ENCODE assay signal across 8 mouse cellular contexts in genomic region chr9:106386181-106386864, GRCm38 (mm10). TPM values are rescaled to one million over a fixed set of nuclear protein-coding genes. Genes with fewer than 3 reads are reported as not detected.
DNase-seq lines count a peak whose midpoint lies in the region; ATAC-seq and TF ChIP-seq lines count a peak whose summit lies in the region.
"Had no signal": no experiment of that assay in that cellular context is flagged by ENCODE, and none has a peak within 500 bp of the region (broad histone marks: within the 10 kb centered on the region; RNA-seq: fewer than 3 reads in every experiment).

No protein-coding gene starts in this region.

- peak overlapping the region; percentile 69 for H3K27ac ChIP-seq in heart, adult 2 months
- H3K27ac ChIP-seq: liver, embryonic 12.5 days had no signal

- no peaks in the 10 kb centered on the region for H3K79me2 ChIP-seq in heart, adult 2 months (replicated peaks; ENCODE audit: control insufficient read depth, insufficient read depth, low read length)

- no peak overlapping the region for H3K9ac ChIP-seq in heart, adult 2 months (ENCODE audit: low read depth, low read length)
- H3K9ac ChIP-seq: liver, embryonic 12.5 days had no signal

- 50% methylated on average over 12 of the region's 12 CpGs for WGBS in heart, adult 2 months

- H3K36me3 ChIP-seq in heart, adult 2 months (ENCODE audit: control insufficient read depth, insufficient read depth, low read length) = no peaks in the 10 kb centered on the region
- H3K36me3 ChIP-seq: liver, embryonic 12.5 days had no signal

- no peak overlapping the region for H3K4me3 ChIP-seq in heart, adult 2 months
- H3K4me3 ChIP-seq: liver, embryonic 12.5 days had no signal

- peak; percentile 73 for ATAC-seq in inflammation-experienced regulatory T-cells, adult 6 months
- ATAC-seq: liver, embryonic 12.5 days had no signal

- H3K4me1 ChIP-seq in heart, adult 2 months (ENCODE audit: control insufficient read depth, insufficient read depth, low read length) = peaks cover 18% of the 10 kb centered on the region

- TF ChIP-seq CTCF in heart, adult 2 months (IDR thresholded peaks at IDR 0.05) = 0 out of 2 replicates have a peak, but pooled peaks have one; percentile 13

- no peak for TF ChIP-seq POLR2A in heart, adult 2 months (IDR thresholded peaks at IDR 0.05; ENCODE audit: insufficient read depth, low read depth, low read length)

- H3K27me3 ChIP-seq in heart, adult 2 months (ENCODE audit: control insufficient read depth, insufficient read depth, low read length) = no peaks in the 10 kb centered on the region

- intact Hi-C loops in heart, adult 2 months (cut with DNase I) = loop anchor here (2.0 kb wide), 2 partner anchors 18 to 30 kb away; no protein-coding TSS in a partner anchor

- DNase-seq in heart, adult 2 months = peak; percentile 69 to 81
- DNase-seq in heart, postnatal 4 days = no peak
- peak; percentile 49 for DNase-seq in CD4-positive helper T cell, adult 2 months (ENCODE audit: low read depth, low spot score)
- DNase-seq in Muller cell, postnatal 12 days (ENCODE audit: inconsistent ontology term) = peak; percentile 76
- DNase-seq in urinary bladder, postnatal 14 days (ENCODE audit: low spot score) = no peak
- no peak for DNase-seq in kidney, postnatal 10 days

- TF ChIP-seq EP300 in heart, adult 2 months (IDR thresholded peaks at IDR 0.05; ENCODE audit: insufficient read depth, low read depth, low read length) = 0 out of 2 replicates have a peak, but pooled peaks have one; percentile 26

RNA-seq across cellular contexts. Expression of gene Dusp7, which starts 17.9 kb away (rescaled TPM):
- total RNA-seq in heart, adult 2 months (2021) = 10 to 100 TPM; 47.6 to 64.9 TPM
- polyA plus RNA-seq in heart, adult 2 months (2012; rRNA removed) = 102 and 118 TPM in 2 replicates
- total RNA-seq in heart, postnatal 4 days (2021) = 10 to 100 TPM; 26.2 to 33.5 TPM
- 10 to 100 TPM; 20.2 to 22.2 (median 21.4) TPM for polyA plus RNA-seq in inflammation-experienced regulatory T-cells, adult 6 months (2017; shearing (Covaris generic))

RNA-seq across cellular contexts. Expression of gene Rpl29, which starts 42.9 kb away (rescaled TPM):
- 100 to 1,000 TPM; 251 to 296 TPM for total RNA-seq in heart, adult 2 months (2021)
- polyA plus RNA-seq in heart, adult 2 months (2012; rRNA removed) = 247 and 287 TPM in 2 replicates
- 100 to 1,000 TPM; 471 to 490 TPM for total RNA-seq in heart, postnatal 4 days (2021)
- polyA plus RNA-seq in inflammation-experienced regulatory T-cells, adult 6 months (2017; shearing (Covaris generic)) = 1,000 to 10,000 TPM; 1,038 to 1,832 (median 1,102) TPM

RNA-seq across cellular contexts. Expression of gene Acy1, which starts 51.8 kb away (rescaled TPM):
- total RNA-seq in heart, adult 2 months (2021) = 10 to 100 TPM; 20.1 to 26.7 TPM
- polyA plus RNA-seq in heart, adult 2 months (2012; rRNA removed) = 12.0 and 12.5 TPM in 2 replicates
- total RNA-seq in heart, postnatal 4 days (2021) = 10 to 100 TPM; 20.5 to 20.6 TPM
- 10 to 100 TPM in 1 of 3 experiments, 1 to 10 TPM in 2; 8.9 to 14.6 (median 9.4) TPM for polyA plus RNA-seq in inflammation-experienced regulatory T-cells, adult 6 months (2017; shearing (Covaris generic))

Comparison
In these comparisons a context has a peak if more than half of its experiments do, and no peak if none do; other contexts are left out.
1. DNase-seq: peak in heart, adult 2 months (2 of 2), CD4-positive helper T cell, adult 2 months (single experiment) and Muller cell, postnatal 12 days (single experiment); none in heart, postnatal 4 days (single experiment), urinary bladder, postnatal 14 days (single experiment) and kidney, postnatal 10 days (single experiment).